Mouse (Mus musculus): ENCODE measurements around the gene Hc. TPM values are rescaled to one million over a fixed set of nuclear protein-coding genes. Genes with fewer than 3 reads are reported as not detected.
A peak's percentile ranks its signal among the peaks of the same experiment; 100 is the strongest.

The Hc gene
- polyA plus RNA-seq, 1 experiment: not detected

GRCm38 (mm10) chr2:34960966-34961365 is 100.3 kb downstream of the Hc start:
- Histone ChIP-seq H3K27ac (ENCODE audit: insufficient read depth, low read length) (no peak overlapping the region), H3K4me1 (ENCODE audit: control insufficient read depth, insufficient read depth, low read length) (peaks cover 11% of the 10 kb centered on the region), H3K4me3 (ENCODE audit: insufficient read depth, low read length) (0 out of 2 replicates have a peak overlapping the region, but pooled peaks have one; percentile 0)
- TF ChIP-seq POLR2A (IDR thresholded peaks at IDR 0.05; ENCODE audit: low read depth, low read length): no peak
- TF ChIP-seq CTCF (IDR thresholded peaks at IDR 0.05; ENCODE audit: borderline replicate concordance, insufficient read depth, low read length): no peak

- H3K27ac ChIP-seq (ENCODE audit: insufficient read depth, low read length): no peak overlapping the region
- H3K4me1 ChIP-seq (ENCODE audit: control insufficient read depth, insufficient read depth, low read length): peaks cover 11% of the 10 kb centered on the region
- no peak for TF ChIP-seq POLR2A (IDR thresholded peaks at IDR 0.05; ENCODE audit: low read depth, low read length)
- TF ChIP-seq CTCF (IDR thresholded peaks at IDR 0.05; ENCODE audit: borderline replicate concordance, insufficient read depth, low read length): no peak
- H3K4me3 ChIP-seq (ENCODE audit: insufficient read depth, low read length): no peak overlapping the region
These were observed 100.8 kb downstream of the Hc start for GRCm38 (mm10) chr2:34960466-34960865.

- Histone ChIP-seq H3K4me3 (ENCODE audit: insufficient read depth, low read length) (no peak overlapping the region), H3K4me1 (ENCODE audit: control insufficient read depth, insufficient read depth, low read length) (peaks cover 11% of the 10 kb centered on the region), H3K27ac (ENCODE audit: insufficient read depth, low read length) (no peak overlapping the region)
- TF ChIP-seq CTCF (IDR thresholded peaks at IDR 0.05; ENCODE audit: borderline replicate concordance, insufficient read depth, low read length) (no peak), POLR2A (IDR thresholded peaks at IDR 0.05; ENCODE audit: low read depth, low read length) (no peak)
These were observed 102.7 kb downstream of the Hc start for GRCm38 (mm10) chr2:34958582-34958981.

GRCm38 (mm10) chr2:34958036-34958435 is 103.2 kb downstream of the Hc start:
- Histone ChIP-seq H3K27ac (ENCODE audit: insufficient read depth, low read length) (no peak overlapping the region), H3K4me3 (ENCODE audit: insufficient read depth, low read length) (no peak overlapping the region), H3K4me1 (ENCODE audit: control insufficient read depth, insufficient read depth, low read length) (peaks cover 8% of the 10 kb centered on the region)
- TF ChIP-seq CTCF (IDR thresholded peaks at IDR 0.05; ENCODE audit: borderline replicate concordance, insufficient read depth, low read length) (no peak), POLR2A (IDR thresholded peaks at IDR 0.05; ENCODE audit: low read depth, low read length) (no peak)

- peaks cover 8% of the 10 kb centered on the region for H3K4me1 ChIP-seq (ENCODE audit: control insufficient read depth, insufficient read depth, low read length)
- no peak overlapping the region for H3K27ac ChIP-seq (ENCODE audit: insufficient read depth, low read length)
- no peak overlapping the region for H3K4me3 ChIP-seq (ENCODE audit: insufficient read depth, low read length)
- TF ChIP-seq CTCF (IDR thresholded peaks at IDR 0.05; ENCODE audit: borderline replicate concordance, insufficient read depth, low read length): no peak
- no peak for TF ChIP-seq POLR2A (IDR thresholded peaks at IDR 0.05; ENCODE audit: low read depth, low read length)
These were observed 103.8 kb downstream of the Hc start for GRCm38 (mm10) chr2:34957405-34957804.

- Histone ChIP-seq H3K4me1 (ENCODE audit: control insufficient read depth, insufficient read depth, low read length) (peaks cover 8% of the 10 kb centered on the region), H3K4me3 (ENCODE audit: insufficient read depth, low read length) (no peak overlapping the region), H3K27ac (ENCODE audit: insufficient read depth, low read length) (no peak overlapping the region)
- TF ChIP-seq CTCF (IDR thresholded peaks at IDR 0.05; ENCODE audit: borderline replicate concordance, insufficient read depth, low read length) (no peak), POLR2A (IDR thresholded peaks at IDR 0.05; ENCODE audit: low read depth, low read length) (no peak)
These were observed 104.3 kb downstream of the Hc start for GRCm38 (mm10) chr2:34956941-34957340.

GRCm38 (mm10) chr2:34954344-34954743 is 106.9 kb downstream of the Hc start:
- no peak overlapping the region for H3K27ac ChIP-seq (ENCODE audit: insufficient read depth, low read length)
- TF ChIP-seq POLR2A (IDR thresholded peaks at IDR 0.05; ENCODE audit: low read depth, low read length) (no peak), CTCF (IDR thresholded peaks at IDR 0.05; ENCODE audit: borderline replicate concordance, insufficient read depth, low read length) (no peak)
- H3K4me1 ChIP-seq (ENCODE audit: control insufficient read depth, insufficient read depth, low read length): peaks cover 8% of the 10 kb centered on the region
- H3K4me3 ChIP-seq (ENCODE audit: insufficient read depth, low read length): no peak overlapping the region

GRCm38 (mm10) chr2:34953547-34954116 is 107.6 kb downstream of the Hc start:
- H3K4me1 ChIP-seq (ENCODE audit: control insufficient read depth, insufficient read depth, low read length): peaks cover 5% of the 10 kb centered on the region; the same call in 1 of the 2 replicates
- H3K4me3 ChIP-seq (ENCODE audit: insufficient read depth, low read length): no peak overlapping the region
- no peak overlapping the region for H3K27ac ChIP-seq (ENCODE audit: insufficient read depth, low read length)
- TF ChIP-seq CTCF (IDR thresholded peaks at IDR 0.05; ENCODE audit: borderline replicate concordance, insufficient read depth, low read length) (no peak), POLR2A (IDR thresholded peaks at IDR 0.05; ENCODE audit: low read depth, low read length) (no peak)

- TF ChIP-seq POLR2A (IDR thresholded peaks at IDR 0.05; ENCODE audit: low read depth, low read length): no peak
- TF ChIP-seq CTCF (IDR thresholded peaks at IDR 0.05; ENCODE audit: borderline replicate concordance, insufficient read depth, low read length): no peak
- Histone ChIP-seq H3K27ac (ENCODE audit: insufficient read depth, low read length) (no peak overlapping the region), H3K4me3 (ENCODE audit: insufficient read depth, low read length) (no peak overlapping the region), H3K4me1 (ENCODE audit: control insufficient read depth, insufficient read depth, low read length) (no peaks in the 10 kb centered on the region)
These were observed 108.2 kb downstream of the Hc start for GRCm38 (mm10) chr2:34953018-34953417.

GRCm38 (mm10) chr2:34951469-34951868 is 109.8 kb downstream of the Hc start:
- TF ChIP-seq POLR2A (IDR thresholded peaks at IDR 0.05; ENCODE audit: low read depth, low read length) (no peak), CTCF (IDR thresholded peaks at IDR 0.05; ENCODE audit: borderline replicate concordance, insufficient read depth, low read length) (no peak)
- no peaks in the 10 kb centered on the region for H3K4me1 ChIP-seq (ENCODE audit: control insufficient read depth, insufficient read depth, low read length)
- no peak overlapping the region for H3K4me3 ChIP-seq (ENCODE audit: insufficient read depth, low read length)
- no peak overlapping the region for H3K27ac ChIP-seq (ENCODE audit: insufficient read depth, low read length)

Data from embryonic fibroblast, embryonic 13.5 days (primary cell).